Mouse (Mus musculus) myocyte (in vitro differentiated cells): ENCODE measurements at regions not wholly inside any gene's neighbourhood (a gene's known extent, or its start where the extent isn't known, plus 50 kb on each side); places are given as distances from the start of the nearest gene placed in this dataset.

Experiments used
- CEBPB ChIP-seq: IDR thresholded peaks from 2 replicates; pipeline ENCODE4 v1.6.1; 2011; ENCODE audit warnings: mild to moderate bottlenecking, moderate library complexity; ENCODE audit not compliant: poor library complexity, insufficient read depth, severe bottlenecking
- E2F4 ChIP-seq: IDR thresholded peaks from one replicate; pipeline ENCODE4 v1.6.1; 2011; ENCODE audit warnings: mild to moderate bottlenecking, control low read depth, moderate library complexity; ENCODE audit not compliant: insufficient read depth
- MAX ChIP-seq: IDR thresholded peaks from one replicate; pipeline ENCODE4 v1.6.1; 2011; ENCODE audit warnings: low read depth, mild to moderate bottlenecking, control low read depth
- MYOD1 ChIP-seq, 3 experiments: IDR thresholded peaks; one replicate each; pipeline ENCODE4 v1.6.1; 2011; ENCODE audit warnings: control low read depth in 2 of 3, low read depth in 2 of 3, mild to moderate bottlenecking in 2 of 3, moderate library complexity in 1 of 3; ENCODE audit not compliant: insufficient read length in 2 of 3, control insufficient read depth in 1 of 3
- POLR2A ChIP-seq: IDR thresholded peaks from one replicate; pipeline ENCODE4 v1.6.1; 2011; ENCODE audit warnings: low read depth, mild to moderate bottlenecking, control low read depth, moderate library complexity; ENCODE audit not compliant: insufficient read length
- POLR2AphosphoS2 ChIP-seq: IDR thresholded peaks from one replicate; pipeline ENCODE4 v1.6.1; 2011; ENCODE audit warnings: low read depth, control low read depth; ENCODE audit not compliant: insufficient read length
- TCF12 ChIP-seq: IDR thresholded peaks from one replicate; pipeline ENCODE4 v1.6.1; 2011; ENCODE audit warnings: mild to moderate bottlenecking, control low read depth; ENCODE audit not compliant: poor library complexity, insufficient read depth, severe bottlenecking
- TCF3 ChIP-seq: IDR thresholded peaks from one replicate; pipeline ENCODE4 v1.6.1; 2011; ENCODE audit warnings: low read depth, control low read depth; ENCODE audit not compliant: insufficient read length

DNA sequence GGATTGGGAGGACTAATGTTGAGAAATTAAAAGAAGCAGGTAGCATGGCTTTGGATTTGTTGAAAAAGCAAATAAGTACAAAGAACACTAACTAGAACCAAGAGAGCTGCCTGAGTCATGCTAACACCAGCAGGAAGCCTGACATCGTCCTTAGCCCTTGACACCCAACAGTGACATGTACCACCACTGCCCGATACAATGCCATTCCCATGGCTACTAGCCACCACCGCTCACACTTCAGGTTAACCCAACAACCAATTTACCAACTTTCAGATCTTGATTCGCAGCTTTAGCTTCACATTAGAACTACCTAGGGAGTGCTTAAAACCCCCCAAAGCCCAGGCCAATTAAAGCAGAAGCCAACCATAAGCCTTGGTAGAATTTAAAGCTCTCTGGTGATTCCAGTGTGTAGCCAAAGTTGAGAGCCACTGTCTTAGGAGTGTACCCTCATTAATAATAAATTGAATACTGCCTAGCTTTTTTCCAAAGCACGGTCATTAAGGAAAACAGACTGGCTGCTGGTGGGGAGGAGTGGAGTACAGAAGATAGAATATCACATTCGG, 96.2 kb upstream of the Fyn start:
- TF ChIP-seq POLR2A: no peak
- TF ChIP-seq MAX: no peak
- TF ChIP-seq CEBPB: no peak
- no peak for TF ChIP-seq MYOD1 (IDR thresholded peaks at IDR 0.05; ENCODE audit: control insufficient read depth in 1 of 3, insufficient read length in 2 of 3, low read depth in 2 of 3)
- TF ChIP-seq TCF12: no peak
- no peak for TF ChIP-seq E2F4
- TF ChIP-seq POLR2AphosphoS2: no peak
- no peak for TF ChIP-seq TCF3
